Mouse (Mus musculus): ENCODE results near the gene Il34. TPM values are rescaled to one million over a fixed set of nuclear protein-coding genes. Genes with fewer than 3 reads are reported as not detected.

Il34 gene
- polyA plus RNA-seq, 1 experiment from 2014 or later: 5.2 TPM

DNA sequence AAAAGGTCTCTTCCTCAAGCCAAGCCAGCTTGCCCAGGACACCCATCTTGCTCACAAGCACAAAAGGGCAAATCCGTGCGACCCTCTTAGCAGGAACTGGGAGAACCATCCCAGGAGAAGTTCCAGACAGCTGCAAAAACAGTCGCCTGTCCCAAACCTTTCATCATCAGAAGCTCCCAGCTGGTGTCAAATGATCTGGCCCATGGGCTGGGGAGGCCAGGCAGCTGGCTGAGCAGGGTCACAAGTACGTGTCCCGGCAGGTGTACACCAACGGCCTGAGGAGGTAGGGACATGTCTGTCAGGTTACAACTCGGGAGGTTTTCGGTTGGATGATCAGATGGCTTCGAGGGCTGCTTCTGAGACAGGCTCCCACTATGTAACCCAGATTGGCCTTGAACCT lies 59.1 kb downstream of the Il34 start:
- no peaks in the 10 kb centered on the region for H3K4me1 ChIP-seq (replicated peaks; ENCODE audit: insufficient read depth, low read length)
- no peak overlapping the region for H3K27ac ChIP-seq
- WGBS: 33% methylated on average over 9 of the region's 9 CpGs
- ATAC-seq (replicated peaks; ENCODE audit: low FRiP score, low read depth) (no peak), DNase-seq (ENCODE audit: low spot score) (no peak)
- no peaks in the 10 kb centered on the region for H3K9me3 ChIP-seq (replicated peaks; ENCODE audit: low read length)
- no peak overlapping the region for H3K4me3 ChIP-seq (replicated peaks; ENCODE audit: low read depth, low read length)
- H3K27me3 ChIP-seq (ENCODE audit: insufficient read depth, low read length): no peaks in the 10 kb centered on the region
- no peak overlapping the region for H3K4me2 ChIP-seq (ENCODE audit: low read length)
- H3K36me3 ChIP-seq (ENCODE audit: insufficient read depth, low read length): no peaks in the 10 kb centered on the region
- no peak for TF ChIP-seq CTCF (IDR thresholded peaks at IDR 0.05; ENCODE audit: low read depth)
- no peak overlapping the region for H3K9ac ChIP-seq (ENCODE audit: low read depth, low read length)

DNA sequence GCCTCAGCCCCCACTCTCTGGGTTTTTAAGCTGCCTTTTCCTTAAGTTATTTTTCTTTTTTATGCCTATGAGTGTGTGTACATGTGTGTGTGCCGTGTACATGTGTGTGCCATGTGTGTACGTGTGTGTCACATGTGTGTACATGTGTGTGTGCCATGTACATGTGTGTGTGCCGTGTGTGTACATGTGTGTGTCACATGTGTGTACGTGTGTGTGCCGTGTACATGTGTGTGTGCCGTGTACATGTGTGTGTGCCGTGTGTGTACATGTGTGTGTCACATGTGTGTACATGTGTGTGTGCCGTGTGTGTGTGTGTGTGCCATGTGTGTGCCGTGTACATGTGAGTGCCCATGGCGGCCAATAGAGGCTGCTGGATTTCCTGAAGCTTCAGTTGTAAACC lies 60.6 kb downstream of the Il34 start:
- 93% methylated on average over 10 of the region's 10 CpGs for WGBS

DNA sequence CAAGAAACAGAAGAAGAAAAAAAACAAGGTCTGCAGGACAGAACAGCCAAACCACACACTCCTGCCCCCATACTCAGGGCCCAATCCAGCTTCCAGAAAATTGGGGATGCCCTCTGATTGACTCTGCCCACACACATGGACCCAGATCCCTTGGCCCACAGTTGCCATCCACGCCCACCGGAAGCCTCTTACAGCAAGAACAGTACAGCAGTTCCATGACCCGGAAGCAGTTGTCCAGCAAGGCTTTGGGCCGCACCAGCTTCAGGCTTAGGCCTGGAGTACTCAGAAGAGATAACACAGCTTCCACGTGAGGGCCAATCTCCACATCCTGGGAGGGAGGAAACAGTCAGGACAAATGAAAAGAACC lies 63.3 kb downstream of the Il34 start:
- no peak for ATAC-seq (replicated peaks; ENCODE audit: low FRiP score, low read depth)
- no peaks in the 10 kb centered on the region for H3K4me1 ChIP-seq (replicated peaks; ENCODE audit: insufficient read depth, low read length)
- 87% methylated on average over 5 of the region's 5 CpGs for WGBS

More for the DNA sequence above, 60.6 kb downstream of the Il34 start:
- Histone ChIP-seq H3K4me1 (replicated peaks; ENCODE audit: insufficient read depth, low read length) (no peaks in the 10 kb centered on the region), H3K9ac (ENCODE audit: low read depth, low read length) (no peak overlapping the region), H3K27ac (no peak overlapping the region), H3K9me3 (replicated peaks; ENCODE audit: low read length) (no peaks in the 10 kb centered on the region), H3K36me3 (ENCODE audit: insufficient read depth, low read length) (no peaks in the 10 kb centered on the region), H3K4me2 (ENCODE audit: low read length) (no peak overlapping the region), H3K27me3 (ENCODE audit: insufficient read depth, low read length) (no peaks in the 10 kb centered on the region), H3K4me3 (replicated peaks; ENCODE audit: low read depth, low read length) (no peak overlapping the region)
- no peak for ATAC-seq (replicated peaks; ENCODE audit: low FRiP score, low read depth)
- no peak for DNase-seq (ENCODE audit: low spot score)
- TF ChIP-seq CTCF (IDR thresholded peaks at IDR 0.05; ENCODE audit: low read depth): no peak

DNA sequence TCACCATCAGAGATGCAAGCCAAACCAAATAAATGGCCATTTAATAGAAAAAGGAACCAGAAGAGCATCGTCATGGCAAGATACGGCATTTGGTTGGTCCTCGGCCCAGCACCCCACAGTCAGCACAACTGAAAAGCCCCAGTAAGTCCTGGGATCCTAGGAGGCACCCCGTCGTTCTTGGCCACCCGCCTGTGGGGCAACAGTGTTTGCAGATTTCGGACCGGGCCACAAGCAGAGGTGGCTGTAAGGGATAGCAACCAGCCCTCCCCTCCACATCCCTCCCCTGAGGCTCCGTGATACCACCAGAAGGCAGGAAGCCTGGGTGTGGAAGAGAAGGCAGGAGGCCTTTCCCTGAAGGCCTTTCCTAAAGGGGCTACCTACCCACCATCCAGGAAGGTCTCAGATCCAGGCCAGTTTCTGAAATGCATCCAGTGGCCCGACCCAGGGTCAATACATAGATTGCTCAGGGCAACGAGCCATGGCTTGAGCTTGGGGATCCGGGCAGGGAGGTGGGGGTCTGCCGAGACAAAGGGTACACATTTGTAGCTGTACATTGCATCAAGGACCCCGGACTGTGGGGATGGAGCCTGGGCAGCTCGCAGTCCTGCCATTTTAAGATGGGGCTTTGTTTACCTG lies 63.8 kb downstream of the Il34 start:
- Histone ChIP-seq H3K4me2 (ENCODE audit: low read length) (no peak overlapping the region), H3K9me3 (replicated peaks; ENCODE audit: low read length) (no peaks in the 10 kb centered on the region), H3K4me1 (replicated peaks; ENCODE audit: insufficient read depth, low read length) (no peaks in the 10 kb centered on the region), H3K9ac (ENCODE audit: low read depth, low read length) (no peak overlapping the region), H3K27ac (no peak overlapping the region), H3K27me3 (ENCODE audit: insufficient read depth, low read length) (no peaks in the 10 kb centered on the region), H3K36me3 (ENCODE audit: insufficient read depth, low read length) (peaks cover 28% of the 10 kb centered on the region), H3K4me3 (replicated peaks; ENCODE audit: low read depth, low read length) (no peak overlapping the region)
- no peak for DNase-seq (ENCODE audit: low spot score)
- 79% methylated on average over 15 of the region's 15 CpGs for WGBS
- no peak for ATAC-seq (replicated peaks; ENCODE audit: low FRiP score, low read depth)
- no peak for TF ChIP-seq CTCF (IDR thresholded peaks at IDR 0.05; ENCODE audit: low read depth)

More for the DNA sequence above, 63.3 kb downstream of the Il34 start:
- Histone ChIP-seq H3K36me3 (ENCODE audit: insufficient read depth, low read length) (peaks cover 23% of the 10 kb centered on the region), H3K4me3 (replicated peaks; ENCODE audit: low read depth, low read length) (no peak overlapping the region), H3K27ac (no peak overlapping the region), H3K9me3 (replicated peaks; ENCODE audit: low read length) (no peaks in the 10 kb centered on the region), H3K27me3 (ENCODE audit: insufficient read depth, low read length) (no peaks in the 10 kb centered on the region), H3K4me2 (ENCODE audit: low read length) (no peak overlapping the region), H3K9ac (ENCODE audit: low read depth, low read length) (no peak overlapping the region)
- no peak for TF ChIP-seq CTCF (IDR thresholded peaks at IDR 0.05; ENCODE audit: low read depth)
- DNase-seq (ENCODE audit: low spot score): no peak

DNA sequence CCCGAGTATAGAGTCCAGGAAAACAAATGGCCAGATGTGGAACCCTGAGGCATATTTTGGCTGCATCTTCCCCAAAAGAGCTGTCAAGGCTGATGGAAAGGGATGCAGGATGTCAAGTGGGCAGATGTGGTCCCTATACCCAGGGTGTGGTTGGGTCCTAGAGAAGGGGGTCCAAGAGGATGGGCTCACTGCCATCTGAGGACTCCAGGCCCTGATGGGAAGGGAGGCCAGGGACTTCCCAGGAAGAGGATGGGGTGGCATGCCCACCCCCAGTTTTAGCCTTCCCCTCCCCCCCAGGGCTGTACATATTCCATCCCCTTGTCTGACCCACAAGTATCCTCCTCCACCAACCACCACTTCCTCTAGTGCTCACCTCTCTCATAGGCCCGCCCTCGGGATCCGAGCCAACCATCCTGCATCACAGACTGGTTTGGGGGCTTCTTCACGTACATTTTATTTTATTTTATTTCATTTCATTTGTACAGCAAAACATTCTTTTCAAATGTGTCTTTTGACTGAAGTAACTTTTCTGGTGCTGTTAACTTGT lies 65.0 kb downstream of the Il34 start:
- no peak for ATAC-seq (replicated peaks; ENCODE audit: low FRiP score, low read depth)

DNA sequence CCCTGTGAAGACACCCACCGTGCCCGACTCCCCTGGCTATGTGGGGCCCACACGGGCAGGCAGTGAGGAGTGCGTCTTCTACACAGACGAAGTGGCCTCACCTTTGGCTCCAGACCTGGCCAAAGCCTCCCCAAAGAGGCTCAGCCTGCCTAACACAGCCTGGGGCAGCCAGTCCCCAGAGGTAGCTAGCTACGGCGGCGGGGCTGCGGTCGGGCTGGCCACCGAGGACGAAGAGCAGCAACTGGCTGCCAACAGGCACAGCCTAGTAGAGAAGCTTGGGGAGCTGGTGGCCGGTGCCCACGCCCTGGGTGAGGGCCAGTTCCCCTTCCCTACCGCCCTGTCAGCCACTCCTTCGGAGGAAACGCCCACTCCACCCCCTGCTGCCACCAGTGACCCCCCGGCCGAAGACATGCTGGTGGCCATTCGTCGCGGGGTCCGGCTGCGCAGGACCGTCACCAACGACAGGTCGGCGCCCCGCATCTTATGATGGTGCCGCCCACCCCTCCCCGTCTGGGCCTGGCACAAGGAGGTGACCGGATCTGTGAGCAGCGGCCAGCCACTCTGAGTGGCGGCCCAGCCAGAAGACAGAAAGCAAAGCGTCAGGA lies 67.0 kb downstream of the Il34 start:
- Histone ChIP-seq H3K9ac (ENCODE audit: low read depth, low read length) (no peak overlapping the region), H3K27me3 (ENCODE audit: insufficient read depth, low read length) (no peaks in the 10 kb centered on the region), H3K4me2 (ENCODE audit: low read length) (no peak overlapping the region), H3K4me3 (replicated peaks; ENCODE audit: low read depth, low read length) (no peak overlapping the region), H3K9me3 (replicated peaks; ENCODE audit: low read length) (no peaks in the 10 kb centered on the region), H3K4me1 (replicated peaks; ENCODE audit: insufficient read depth, low read length) (no peaks in the 10 kb centered on the region), H3K36me3 (ENCODE audit: insufficient read depth, low read length) (peaks cover 39% of the 10 kb centered on the region), H3K27ac (no peak overlapping the region)
- no peak for TF ChIP-seq CTCF (IDR thresholded peaks at IDR 0.05; ENCODE audit: low read depth)
- DNase-seq (ENCODE audit: low spot score): no peak
- no peak for ATAC-seq (replicated peaks; ENCODE audit: low FRiP score, low read depth)
- WGBS: 91% methylated on average over 35 of the region's 35 CpGs

More for the DNA sequence above, 65.0 kb downstream of the Il34 start:
- H3K4me3 ChIP-seq (replicated peaks; ENCODE audit: low read depth, low read length): no peak overlapping the region
- H3K9ac ChIP-seq (ENCODE audit: low read depth, low read length): no peak overlapping the region
- no peaks in the 10 kb centered on the region for H3K27me3 ChIP-seq (ENCODE audit: insufficient read depth, low read length)
- 86% methylated on average over 4 of the region's 5 CpGs for WGBS
- TF ChIP-seq CTCF (IDR thresholded peaks at IDR 0.05; ENCODE audit: low read depth): no peak
- DNase-seq (ENCODE audit: low spot score): no peak
- H3K36me3 ChIP-seq (ENCODE audit: insufficient read depth, low read length): peaks cover 32% of the 10 kb centered on the region
- H3K4me1 ChIP-seq (replicated peaks; ENCODE audit: insufficient read depth, low read length): no peaks in the 10 kb centered on the region
- no peaks in the 10 kb centered on the region for H3K9me3 ChIP-seq (replicated peaks; ENCODE audit: low read length)
- H3K27ac ChIP-seq: no peak overlapping the region
- no peak overlapping the region for H3K4me2 ChIP-seq (ENCODE audit: low read length)
